Mouse (Mus musculus) stomach, postnatal 0 days (tissue): Measurements from ENCODE around the gene Nrl.

Experiments
- CTCF ChIP-seq: IDR thresholded peaks from 2 replicates; pipeline ENCODE4 v1.5.1; 2016; ENCODE audit warnings: antibody characterized with exemption, low read depth, mild to moderate bottlenecking, moderate library complexity
- EP300 ChIP-seq: optimal IDR thresholded peaks from 2 replicates; pipeline ENCODE3; 2016; ENCODE audit warnings: antibody characterized with exemption

DNA sequence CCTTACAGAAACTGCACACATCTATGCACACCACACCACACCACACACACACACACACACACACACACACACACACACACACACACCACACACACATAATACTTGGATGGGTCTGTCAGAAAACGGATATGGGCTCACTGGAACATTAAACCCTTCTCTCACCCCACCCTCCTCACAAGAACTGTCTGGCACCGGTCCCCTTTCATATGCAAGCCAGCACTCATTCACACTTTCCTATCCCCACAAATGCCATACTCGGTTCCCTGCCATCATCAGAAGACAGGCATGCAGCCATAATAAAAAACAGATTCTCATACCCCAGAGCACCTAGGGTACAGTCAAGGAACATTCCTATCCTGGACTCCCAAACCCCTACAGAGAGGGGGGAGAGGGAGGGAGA lies 32.7 kb downstream of the Nrl start:
- TF ChIP-seq CTCF (no peak), EP300 (no peak)
